Mouse (Mus musculus) lung, adult 2 months (tissue): Measurements from ENCODE around the gene Rbfox2. TPM values are rescaled to one million over a fixed set of nuclear protein-coding genes. Genes with fewer than 3 reads are reported as not detected.

Experiments
- DNase-seq: peaks from one replicate; pipeline ENCODE4 v3.0.0; 2022
- H3K4me1 ChIP-seq: fragments of 200-500 bp; 2 replicates; pipeline ENCODE4 v1.6.1; 2011; ENCODE audit warnings: low read length; ENCODE audit not compliant: control insufficient read depth, insufficient read depth
- H3K4me3 ChIP-seq: fragments of 200-500 bp; replicated peaks from 2 replicates; pipeline ENCODE3; 2011; ENCODE audit warnings: low read depth, mild to moderate bottlenecking, control low read depth, low read length; ENCODE audit errors: extremely low read depth
- CTCF ChIP-seq: fragments of 200-500 bp; IDR thresholded peaks from 2 replicates; pipeline ENCODE4 v1.5.1; 2011; ENCODE audit warnings: mild to moderate bottlenecking, low read length, control low read depth; ENCODE audit not compliant: insufficient read depth
- POLR2A ChIP-seq: fragments of 200-500 bp; IDR thresholded peaks from 2 replicates; pipeline ENCODE4 v1.6.1; 2011; ENCODE audit warnings: low read depth, mild to moderate bottlenecking, control low read depth, low read length, borderline replicate concordance; ENCODE audit errors: extremely low read depth
- WGBS: fragments of 180-500 bp; shearing (Covaris S2); methylation state at CpG from one replicate; pipeline ENCODE4 v1.1.7; 2018; 5-methylcytosine and 5-hydroxymethylcytosine counted together
- polyA plus RNA-seq: library from polyadenylated mRNA; depleted of rRNA; stranded (reverse); fragments of >200 nt; gene quantifications from 2 replicates; pipeline ENCODE4 v1.2.3, GENCODE M21; 2012

Gene Rbfox2
- polyA plus RNA-seq, 1 experiment: 72.0 TPM

- Histone ChIP-seq H3K4me1 (peaks cover 6% of the 10 kb centered on the region; the same call in 1 of the 2 replicates), H3K4me3 (no peak overlapping the region)
- TF ChIP-seq POLR2A (no peak), CTCF (no peak)
- 52% methylated on average over 5 of the region's 5 CpGs for WGBS
- no peak for DNase-seq
These were observed 93.0 kb downstream of the Rbfox2 start for GRCm38 (mm10) chr15:77213829-77214228.

- DNase-seq: no peak
- Histone ChIP-seq H3K4me3 (no peak overlapping the region), H3K4me1 (peaks cover 6% of the 10 kb centered on the region; the same call in 1 of the 2 replicates)
- no peak for TF ChIP-seq CTCF
- no peak for TF ChIP-seq POLR2A
- 79% methylated on average over 7 of the region's 7 CpGs for whole genome bisulfite sequencing
These were observed 94.0 kb downstream of the Rbfox2 start for GRCm38 (mm10) chr15:77212818-77213217.

GRCm38 (mm10) chr15:77212217-77212757, 94.5 kb downstream of the Rbfox2 start:
- no peak for DNase-seq
- 40% methylated on average over 4 of the region's 4 CpGs for WGBS
- Histone ChIP-seq H3K4me3 (no peak overlapping the region), H3K4me1 (peaks cover 6% of the 10 kb centered on the region; the same call in 1 of the 2 replicates)
- TF ChIP-seq CTCF (no peak), POLR2A (no peak)

GRCm38 (mm10) chr15:77206996-77207395, 99.8 kb downstream of the Rbfox2 start:
- Histone ChIP-seq H3K4me3 (no peak overlapping the region), H3K4me1 (peaks cover 14% of the 10 kb centered on the region)
- TF ChIP-seq CTCF: no peak
- no peak for TF ChIP-seq POLR2A
- 59% methylated on average over 5 of the region's 5 CpGs for WGBS
- DNase-seq: no peak

GRCm38 (mm10) chr15:77204951-77205350, 101.9 kb downstream of the Rbfox2 start:
- TF ChIP-seq CTCF: no peak
- TF ChIP-seq POLR2A: no peak
- DNase-seq: no peak
- H3K4me1 ChIP-seq: peaks cover 11% of the 10 kb centered on the region
- no peak overlapping the region for H3K4me3 ChIP-seq
- WGBS: 69% methylated on average over 7 of the region's 7 CpGs

GRCm38 (mm10) chr15:77203255-77203981, 103.4 kb downstream of the Rbfox2 start:
- TF ChIP-seq POLR2A (no peak), CTCF (no peak)
- peaks cover 11% of the 10 kb centered on the region for H3K4me1 ChIP-seq
- peak; percentile 33 for DNase-seq
- WGBS: 46% methylated on average over 14 of the region's 14 CpGs
- H3K4me3 ChIP-seq: no peak overlapping the region

GRCm38 (mm10) chr15:77202881-77203254, 103.9 kb downstream of the Rbfox2 start:
- H3K4me1 ChIP-seq: peaks cover 11% of the 10 kb centered on the region
- no peak overlapping the region for H3K4me3 ChIP-seq
- TF ChIP-seq CTCF (no peak), POLR2A (no peak)
- DNase-seq: no peak
- 62% methylated on average over 3 of the region's 3 CpGs for WGBS

- WGBS: 15% methylated on average over 2 of the region's 2 CpGs
- peak; percentile 28 for DNase-seq
- no peak overlapping the region for H3K4me3 ChIP-seq
These were observed 104.6 kb downstream of the Rbfox2 start for GRCm38 (mm10) chr15:77202223-77202622.

GRCm38 (mm10) chr15:77196827-77197226, 110.0 kb downstream of the Rbfox2 start:
- WGBS: 48% methylated on average over 5 of the region's 5 CpGs
- DNase-seq: peak; percentile 58
- TF ChIP-seq CTCF: no peak
- TF ChIP-seq POLR2A: no peak
- Histone ChIP-seq H3K4me1 (peaks cover 12% of the 10 kb centered on the region), H3K4me3 (no peak overlapping the region)

More at GRCm38 (mm10) chr15:77202223-77202622, 104.6 kb downstream of the Rbfox2 start:
- TF ChIP-seq POLR2A (no peak), CTCF (no peak)
- H3K4me1 ChIP-seq: peaks cover 11% of the 10 kb centered on the region

- peaks cover 12% of the 10 kb centered on the region for H3K4me1 ChIP-seq
- DNase-seq: no peak
- TF ChIP-seq CTCF (no peak), POLR2A (no peak)
- 74% methylated on average over 2 of the region's 2 CpGs for WGBS
- H3K4me3 ChIP-seq: no peak overlapping the region
These were observed 110.8 kb downstream of the Rbfox2 start for GRCm38 (mm10) chr15:77196001-77196400.
